Mouse (Mus musculus) MEL (cell line): ENCODE measurements around the gene Eipr1. TPM values are rescaled to one million over a fixed set of nuclear protein-coding genes. Genes with fewer than 3 reads are reported as not detected.

Experiments
- DNase-seq: peaks from one replicate; pipeline ENCODE4 v3.0.0; 2011; ENCODE audit warnings: low read depth, low spot score
- H3K27ac ChIP-seq: 2 replicates; pipeline ENCODE4 v1.5.1; 2012; ENCODE audit warnings: low read depth, mild to moderate bottlenecking, control low read depth, low read length, moderate library complexity; ENCODE audit not compliant: control insufficient read depth
- H3K27me3 ChIP-seq, 2 experiments: fragments of 150-350 bp in 1 of 2; sonication (generic) in 1 of 2; 2 replicates each; pipeline ENCODE4 v1.6.1; 2012; ENCODE audit warnings: low read length in 2 of 2, mild to moderate bottlenecking in 2 of 2, improper control_type of control experiment in 1 of 2, moderate library complexity in 1 of 2; ENCODE audit not compliant: insufficient read depth in 2 of 2, control insufficient read depth in 1 of 2
- H3K36me3 ChIP-seq, 2 experiments: 2 replicates each; pipeline ENCODE4 v1.6.1; 2012 to 2014; ENCODE audit warnings: low read length in 2 of 2, improper control_type of control experiment in 1 of 2, inconsistent platforms in 1 of 2, mild to moderate bottlenecking in 1 of 2; ENCODE audit not compliant: insufficient read depth in 2 of 2, control insufficient read depth in 1 of 2
- H3K4me1 ChIP-seq, 2 experiments: fragments of 150-350 bp in 1 of 2; sonication (generic) in 1 of 2; 2 replicates each; pipeline ENCODE4 v1.6.1; 2012; ENCODE audit warnings: low read length in 2 of 2, improper control_type of control experiment in 1 of 2, mild to moderate bottlenecking in 1 of 2; ENCODE audit not compliant: insufficient read depth in 2 of 2, control insufficient read depth in 1 of 2
- H3K4me3 ChIP-seq, 2 experiments: fragments of 150-350 bp in 1 of 2; sonication (generic) in 1 of 2; 2 replicates each; pipeline ENCODE4 v1.5.1; 2012; ENCODE audit warnings: low read depth in 2 of 2, low read length in 2 of 2, mild to moderate bottlenecking in 2 of 2, moderate library complexity in 2 of 2, control low read depth in 1 of 2, improper control_type of control experiment in 1 of 2; ENCODE audit not compliant: control insufficient read depth in 1 of 2, insufficient read depth in 1 of 2
- H3K79me2 ChIP-seq: 2 replicates; pipeline ENCODE4 v1.6.1; 2012; ENCODE audit warnings: mild to moderate bottlenecking, low read length, moderate library complexity; ENCODE audit not compliant: control insufficient read depth, poor library complexity, insufficient read depth
- H3K9ac ChIP-seq: 2 replicates; pipeline ENCODE4 v1.6.1; 2012; ENCODE audit warnings: low read depth, mild to moderate bottlenecking, control low read depth, low read length, moderate library complexity; ENCODE audit not compliant: control insufficient read depth, poor library complexity, severe bottlenecking
- H3K9me3 ChIP-seq: fragments of 150-350 bp; sonication (generic); replicated peaks from 2 replicates; pipeline ENCODE4 v1.6.1; 2012; ENCODE audit warnings: mild to moderate bottlenecking, low read length, improper control_type of control experiment, moderate library complexity; ENCODE audit not compliant: insufficient read depth
- CHD2 ChIP-seq: IDR thresholded peaks from 2 replicates; pipeline ENCODE4 v1.6.1; 2011; ENCODE audit warnings: low read length, improper control_type of control experiment
- E2F4 ChIP-seq: IDR thresholded peaks from 2 replicates; pipeline ENCODE4 v1.6.1; 2011; ENCODE audit warnings: low read depth, low read length, improper control_type of control experiment, borderline replicate concordance
- ELF1 ChIP-seq: IDR thresholded peaks from 2 replicates; pipeline ENCODE4 v1.6.1; 2014; ENCODE audit warnings: low read depth, mild to moderate bottlenecking, inconsistent platforms, low read length, improper control_type of control experiment, moderate library complexity
- GABPA ChIP-seq: IDR thresholded peaks from 2 replicates; pipeline ENCODE4 v1.6.1; 2012; ENCODE audit warnings: low read depth, mild to moderate bottlenecking, inconsistent platforms, low read length, improper control_type of control experiment, moderate library complexity
- GATA1 ChIP-seq: IDR thresholded peaks from 2 replicates; pipeline ENCODE4 v1.6.1; 2011; ENCODE audit warnings: low read depth, low read length, improper control_type of control experiment
- JUND ChIP-seq: IDR thresholded peaks from 2 replicates; pipeline ENCODE4 v1.6.1; 2011; ENCODE audit warnings: low read depth, mild to moderate bottlenecking, improper control_type of control experiment, low read length
- KAT2A ChIP-seq: conservative IDR thresholded peaks from 2 replicates; pipeline ENCODE4 v1.6.1; 2012; ENCODE audit warnings: low read depth, low read length, improper control_type of control experiment, inconsistent platforms
- MEF2A ChIP-seq: IDR thresholded peaks from 2 replicates; pipeline ENCODE4 v1.6.1; 2014; ENCODE audit warnings: low read depth, mild to moderate bottlenecking, inconsistent platforms, low read length, improper control_type of control experiment; ENCODE audit not compliant: poor library complexity, insufficient replicate concordance, severe bottlenecking; ENCODE audit errors: extremely low read depth
- MXI1 ChIP-seq: IDR thresholded peaks from 2 replicates; pipeline ENCODE4 v1.6.1; 2011; ENCODE audit warnings: mild to moderate bottlenecking, low read depth, low read length, improper control_type of control experiment
- MYB ChIP-seq: IDR thresholded peaks from 2 replicates; pipeline ENCODE4 v1.6.1; 2011; ENCODE audit warnings: mild to moderate bottlenecking, low read depth, low read length, improper control_type of control experiment
- MYC ChIP-seq: IDR thresholded peaks from 2 replicates; pipeline ENCODE4 v1.6.1; 2011; ENCODE audit warnings: low read depth, mild to moderate bottlenecking, low read length, improper control_type of control experiment, moderate library complexity
- POLR2A ChIP-seq, 2 experiments: IDR thresholded peaks; 2 replicates each; pipeline ENCODE4 v1.6.1; 2011 to 2012; ENCODE audit warnings: low read length in 2 of 2, mild to moderate bottlenecking in 2 of 2, control low read depth in 1 of 2, improper control_type of control experiment in 1 of 2, low read depth in 1 of 2, moderate library complexity in 1 of 2; ENCODE audit not compliant: control insufficient read depth in 1 of 2, insufficient read depth in 1 of 2, poor library complexity in 1 of 2
- ZC3H11A ChIP-seq: IDR thresholded peaks from 2 replicates; pipeline ENCODE4 v1.6.1; 2012; ENCODE audit warnings: low read depth, mild to moderate bottlenecking, inconsistent platforms, low read length, improper control_type of control experiment
- ZKSCAN1 ChIP-seq: IDR thresholded peaks from 2 replicates; pipeline ENCODE4 v1.6.1; 2012; ENCODE audit warnings: low read depth, mild to moderate bottlenecking, inconsistent platforms, low read length, improper control_type of control experiment, moderate library complexity
- ZNF384 ChIP-seq: IDR thresholded peaks from 2 replicates; pipeline ENCODE4 v1.6.1; 2012; ENCODE audit warnings: low read depth, mild to moderate bottlenecking, inconsistent platforms, low read length, improper control_type of control experiment
- polyA plus RNA-seq, 2 experiments: library from polyadenylated mRNA; stranded (reverse) in 1 of 2; unstranded in 1 of 2; fragments of >175 nt in 1 of 2; fragments of >200 nt in 1 of 2; gene quantifications; 2 replicates each; pipeline versions ENCODE4 v1.2.1 to v1.2.4; 2012; ENCODE audit warnings: low replicate concordance in 2 of 2, low read depth in 1 of 2; ENCODE audit not compliant: insufficient read length in 2 of 2, insufficient read depth in 1 of 2, missing spikeins in 1 of 2
- total RNA-seq: library from RNA; depleted of rRNA; stranded (reverse); fragments of 300-350 nt; gene quantifications from 2 replicates; pipeline ENCODE4 v1.2.3, GENCODE M21; 2012

Gene Eipr1
- total and polyA plus RNA-seq, 3 experiments = 45.8 to 51.5 TPM; not detected in 1

GRCm38 (mm10) chr12:28887712-28888111 lies 136.1 kb downstream of the Eipr1 start:
- no peak for DNase-seq
- no peaks in the 10 kb centered on the region for H3K36me3 ChIP-seq
- no peak overlapping the region for H3K27ac ChIP-seq
- no peak overlapping the region for H3K9ac ChIP-seq
- H3K27me3 ChIP-seq = no peaks in the 10 kb centered on the region
- no peaks in the 10 kb centered on the region for H3K79me2 ChIP-seq
- H3K9me3 ChIP-seq = no peaks in the 10 kb centered on the region
- no peaks in the 10 kb centered on the region for H3K4me1 ChIP-seq
- H3K4me3 ChIP-seq = no peak overlapping the region
- TF ChIP-seq KAT2A = no peak

- no peaks in the 10 kb centered on the region for H3K27me3 ChIP-seq
- no peak overlapping the region for H3K9ac ChIP-seq
- no peak overlapping the region for H3K4me3 ChIP-seq
- DNase-seq = no peak
- H3K79me2 ChIP-seq = no peaks in the 10 kb centered on the region
- no peak overlapping the region for H3K27ac ChIP-seq
- H3K9me3 ChIP-seq = no peaks in the 10 kb centered on the region
- H3K36me3 ChIP-seq = no peaks in the 10 kb centered on the region
- TF ChIP-seq GATA1 = no peak
- TF ChIP-seq MYC = no peak
- TF ChIP-seq E2F4 = no peak
- H3K4me1 ChIP-seq = no peaks in the 10 kb centered on the region
These were observed 137.6 kb downstream of the Eipr1 start for GRCm38 (mm10) chr12:28889068-28889674.

- no peaks in the 10 kb centered on the region for H3K4me1 ChIP-seq
- H3K9me3 ChIP-seq = no peaks in the 10 kb centered on the region
- H3K79me2 ChIP-seq = no peaks in the 10 kb centered on the region
- H3K4me3 ChIP-seq = no peak overlapping the region
- TF ChIP-seq MEF2A (no peak), GABPA (no peak), POLR2A (IDR thresholded peaks at IDR 0.05; ENCODE audit: control insufficient read depth in 1 of 2, insufficient read depth in 1 of 2, low read depth in 1 of 2, low read length in 2 of 2, poor library complexity in 1 of 2) (no peak), CHD2 (no peak), ELF1 (no peak), JUND (no peak), MYB (no peak), GATA1 (no peak), MXI1 (no peak), ZNF384 (no peak), ZC3H11A (no peak), ZKSCAN1 (no peak)
- no peaks in the 10 kb centered on the region for H3K36me3 ChIP-seq
- DNase-seq = no peak
- no peak overlapping the region for H3K9ac ChIP-seq
- H3K27ac ChIP-seq = no peak overlapping the region
- no peaks in the 10 kb centered on the region for H3K27me3 ChIP-seq
These were observed 139.9 kb downstream of the Eipr1 start for GRCm38 (mm10) chr12:28891523-28891922.
